Mouse (Mus musculus): Measurements from ENCODE around the gene Gpr18. TPM values are rescaled to one million over a fixed set of nuclear protein-coding genes. Genes with fewer than 3 reads are reported as not detected.

Gpr18 gene
- polyA plus RNA-seq (2012; rRNA removed; ENCODE audit: low replicate concordance): 2.4 and 6.6 TPM in 2 replicates

DNA sequence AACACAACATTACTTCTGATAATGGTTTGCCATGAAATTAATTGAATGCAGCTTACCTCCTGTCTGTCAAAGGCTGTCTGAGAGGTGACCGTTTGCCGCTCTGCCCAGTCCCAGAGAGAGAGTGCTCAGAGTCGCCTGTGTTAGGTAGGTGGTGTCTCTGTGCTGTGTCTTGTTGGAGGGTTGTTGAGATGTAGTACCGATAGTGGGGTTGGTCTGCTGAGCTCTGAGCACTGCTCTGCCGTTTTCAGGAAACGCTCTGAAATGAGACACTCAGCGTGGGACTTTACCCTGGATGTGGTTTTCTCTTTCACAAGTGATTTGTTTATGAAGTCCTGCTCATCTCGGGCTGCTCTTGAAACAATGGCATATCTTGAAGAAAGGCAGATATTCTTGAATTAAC is at the start of gene Gpr18:
Gene Gpr18 (minus strand): TSS at position 161 of the 400 bp plus-strand sequence.

GRCm38 (mm10) chr14:121964990-121965389 is 49.4 kb upstream of the Gpr18 start, which contains the start of gene Gpr183:
Gene Gpr183 (minus strand): TSS chr14:121965195.

DNA sequence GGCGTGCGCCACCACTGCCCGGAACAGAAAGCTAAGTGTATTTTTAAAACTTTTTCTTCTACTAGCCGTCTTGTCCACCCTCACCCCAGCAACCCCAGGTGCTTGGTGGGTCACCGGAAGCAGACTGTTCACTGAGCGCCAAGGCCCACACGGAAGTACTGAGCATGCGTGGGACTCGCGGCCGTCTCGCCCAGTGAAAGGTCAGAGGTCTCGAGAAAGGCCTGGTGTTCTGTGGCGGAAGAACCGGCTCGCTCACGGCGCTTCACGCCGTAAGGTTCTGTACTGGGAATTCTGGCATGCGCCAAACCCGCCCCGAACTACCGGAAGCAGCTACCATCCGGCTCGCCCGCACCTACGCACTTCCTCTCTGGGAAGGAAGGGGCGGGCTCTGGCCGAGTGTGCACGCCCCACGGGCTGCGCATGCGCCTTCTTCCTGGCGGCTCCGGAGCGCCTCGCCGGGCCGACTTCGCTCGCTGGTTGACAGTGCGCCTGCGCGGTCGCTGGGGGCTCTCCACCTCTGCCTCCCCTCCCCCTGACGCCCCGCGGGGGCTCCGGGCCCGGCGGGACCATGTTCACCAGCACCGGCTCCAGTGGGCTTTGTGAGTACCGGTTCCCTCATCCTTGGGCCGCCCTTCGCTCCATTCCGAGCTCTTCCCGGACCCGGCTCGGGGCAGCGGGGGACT is 37.3 kb downstream of the Gpr18 start, which contains the start of gene Ubac2:
Gene Ubac2 (plus strand): TSS at position 445 of the 683 bp plus-strand sequence.

Other genes starting within 250 kb of the Gpr18 start
- 2.1 and 6.9 TPM in 2 replicates for gene Dock9, start 117.9 kb downstream of the Gpr18 start, polyA plus RNA-seq (2012; rRNA removed; ENCODE audit: low replicate concordance)
- 59.3 and 69.0 TPM in 2 replicates for gene Ubac2, start 37.2 kb downstream of the Gpr18 start, polyA plus RNA-seq (2012; rRNA removed; ENCODE audit: low replicate concordance)
- gene Gpr183, start 49.4 kb upstream of the Gpr18 start, polyA plus RNA-seq (2012; rRNA removed; ENCODE audit: low replicate concordance): 0.23 and 0.63 TPM in 2 replicates
- gene Timm8a2, start 118.9 kb upstream of the Gpr18 start, polyA plus RNA-seq (2012; rRNA removed; ENCODE audit: low replicate concordance): 0.32 TPM in 1 of 2 replicates, not detected in the other
- 386 and 1,295 TPM in 2 replicates for gene Tm9sf2, start 191.3 kb upstream of the Gpr18 start, polyA plus RNA-seq (2012; rRNA removed; ENCODE audit: low replicate concordance)

Data from duodenum, adult 2 months (tissue).